Mouse (Mus musculus): Measurements from ENCODE around the gene Fam83f. TPM values are rescaled to one million over a fixed set of nuclear protein-coding genes. Genes with fewer than 3 reads are reported as not detected.

Gene Fam83f
- 0.01 TPM for polyA plus RNA-seq (2012; fragmentation: generic; extraction: Trizol)
- long read RNA-seq, experiment 1 = 0 reads
- long read RNA-seq, experiment 2, partial matches to known transcripts = 0 of 1 reads
- long read RNA-seq, experiment 2, other reads (novel, unspliced or antisense) = 0 of 1 reads

- Histone ChIP-seq H3K36me3 (ENCODE audit: control insufficient read depth, insufficient read depth) (no peaks in the 10 kb centered on the region), H3K79me3 (ENCODE audit: low read depth) (no peaks in the 10 kb centered on the region), H3ac (ENCODE audit: control insufficient read depth, insufficient read length, low read depth) (no peak within 1 kb of the TSS), H3K4me3 (ENCODE audit: insufficient read depth, poor library complexity, severe bottlenecking) (no peak within 1 kb of the TSS), H3K27me3 (ENCODE audit: control insufficient read depth, insufficient read depth, insufficient read length) (no peaks in the 10 kb centered on the region), H3K79me2 (ENCODE audit: control insufficient read depth, insufficient read depth) (no peaks in the 10 kb centered on the region)
- TF ChIP-seq CEBPB (IDR thresholded peaks at IDR 0.05; ENCODE audit: low read depth) = no peak
- TF ChIP-seq MAX (IDR thresholded peaks at IDR 0.05) = no peak
Measured at GRCm38 (mm10) chr15:80671295-80672252, at the start of gene Fam83f. TSS of gene Fam83f (plus strand) at chr15:80671847.

- peaks cover 49% of the 10 kb centered on the region for H3K27me3 ChIP-seq (ENCODE audit: control insufficient read depth, insufficient read depth, insufficient read length)
- H3K36me3 ChIP-seq (ENCODE audit: control insufficient read depth, insufficient read depth) = no peaks in the 10 kb centered on the region
- H3K79me3 ChIP-seq (ENCODE audit: low read depth) = no peaks in the 10 kb centered on the region
- H3K79me2 ChIP-seq (ENCODE audit: control insufficient read depth, insufficient read depth) = no peaks in the 10 kb centered on the region
- TF ChIP-seq MAX (IDR thresholded peaks at IDR 0.05) = no peak
- TF ChIP-seq FOSL1 (IDR thresholded peaks at IDR 0.05; ENCODE audit: insufficient read depth, low read length, poor library complexity, severe bottlenecking) = no peak
- TF ChIP-seq MYOD1 (IDR thresholded peaks at IDR 0.05; ENCODE audit: control insufficient read depth, insufficient read length, low read depth) = no peak
- TF ChIP-seq USF1 (IDR thresholded peaks at IDR 0.05; ENCODE audit: low read depth) = no peak
- TF ChIP-seq CEBPB (IDR thresholded peaks at IDR 0.05; ENCODE audit: low read depth) = no peak
- H3ac ChIP-seq (ENCODE audit: control insufficient read depth, insufficient read length, low read depth) = no peak overlapping the region
- no peak overlapping the region for H3K4me3 ChIP-seq (ENCODE audit: insufficient read depth, poor library complexity, severe bottlenecking)
Measured at GRCm38 (mm10) chr15:80623171-80623837, 48.3 kb upstream of the Fam83f start.

- H3K79me2 ChIP-seq (ENCODE audit: control insufficient read depth, insufficient read depth) = no peaks in the 10 kb centered on the region
- H3ac ChIP-seq (ENCODE audit: control insufficient read depth, insufficient read length, low read depth) = no peak overlapping the region
- no peaks in the 10 kb centered on the region for H3K36me3 ChIP-seq (ENCODE audit: control insufficient read depth, insufficient read depth)
- no peaks in the 10 kb centered on the region for H3K79me3 ChIP-seq (ENCODE audit: low read depth)
- H3K27me3 ChIP-seq (ENCODE audit: control insufficient read depth, insufficient read depth, insufficient read length) = peaks cover 25% of the 10 kb centered on the region
- no peak overlapping the region for H3K4me3 ChIP-seq (ENCODE audit: insufficient read depth, poor library complexity, severe bottlenecking)
- no peak for TF ChIP-seq MYOD1 (IDR thresholded peaks at IDR 0.05; ENCODE audit: control insufficient read depth, insufficient read length, low read depth)
- no peak for TF ChIP-seq CTCF (IDR thresholded peaks at IDR 0.05; ENCODE audit: control insufficient read depth, insufficient read depth, insufficient read length)
- TF ChIP-seq MAX (IDR thresholded peaks at IDR 0.05) = no peak
- TF ChIP-seq MYOG (IDR thresholded peaks at IDR 0.05; ENCODE audit: control insufficient read depth, extremely low read depth, insufficient read length) = no peak
- no peak for TF ChIP-seq FOSL1 (IDR thresholded peaks at IDR 0.05; ENCODE audit: insufficient read depth, low read length, poor library complexity, severe bottlenecking)
- no peak for TF ChIP-seq USF1 (IDR thresholded peaks at IDR 0.05; ENCODE audit: low read depth)
- TF ChIP-seq CEBPB (IDR thresholded peaks at IDR 0.05; ENCODE audit: low read depth) = no peak
Measured at GRCm38 (mm10) chr15:80626472-80626871, 45.2 kb upstream of the Fam83f start.

- H3ac ChIP-seq (ENCODE audit: control insufficient read depth, insufficient read length, low read depth) = no peak overlapping the region
- TF ChIP-seq MYOG (IDR thresholded peaks at IDR 0.05; ENCODE audit: control insufficient read depth, extremely low read depth, insufficient read length) = no peak
- TF ChIP-seq MAX (IDR thresholded peaks at IDR 0.05) = no peak
- TF ChIP-seq CEBPB (IDR thresholded peaks at IDR 0.05; ENCODE audit: low read depth) = no peak
- TF ChIP-seq MYOD1 (IDR thresholded peaks at IDR 0.05; ENCODE audit: control insufficient read depth, insufficient read length, low read depth) = no peak
- no peak for TF ChIP-seq CTCF (IDR thresholded peaks at IDR 0.05; ENCODE audit: control insufficient read depth, insufficient read depth, insufficient read length)
- no peaks in the 10 kb centered on the region for H3K79me3 ChIP-seq (ENCODE audit: low read depth)
- H3K4me3 ChIP-seq (ENCODE audit: insufficient read depth, poor library complexity, severe bottlenecking) = no peak overlapping the region
- H3K27me3 ChIP-seq (ENCODE audit: control insufficient read depth, insufficient read depth, insufficient read length) = peaks cover 6% of the 10 kb centered on the region
- no peaks in the 10 kb centered on the region for H3K36me3 ChIP-seq (ENCODE audit: control insufficient read depth, insufficient read depth)
- no peaks in the 10 kb centered on the region for H3K79me2 ChIP-seq (ENCODE audit: control insufficient read depth, insufficient read depth)
Measured at GRCm38 (mm10) chr15:80630147-80630546, 41.5 kb upstream of the Fam83f start.

- Histone ChIP-seq H3K79me2 (ENCODE audit: control insufficient read depth, insufficient read depth) (no peaks in the 10 kb centered on the region), H3K36me3 (ENCODE audit: control insufficient read depth, insufficient read depth) (no peaks in the 10 kb centered on the region), H3K4me3 (ENCODE audit: insufficient read depth, poor library complexity, severe bottlenecking) (no peak overlapping the region), H3K79me3 (ENCODE audit: low read depth) (no peaks in the 10 kb centered on the region), H3K27me3 (ENCODE audit: control insufficient read depth, insufficient read depth, insufficient read length) (peaks cover 2% of the 10 kb centered on the region), H3ac (ENCODE audit: control insufficient read depth, insufficient read length, low read depth) (no peak overlapping the region)
- TF ChIP-seq FOSL1 (IDR thresholded peaks at IDR 0.05; ENCODE audit: insufficient read depth, low read length, poor library complexity, severe bottlenecking) (no peak), MAX (IDR thresholded peaks at IDR 0.05) (no peak), CTCF (IDR thresholded peaks at IDR 0.05; ENCODE audit: control insufficient read depth, insufficient read depth, insufficient read length) (no peak), USF1 (IDR thresholded peaks at IDR 0.05; ENCODE audit: low read depth) (no peak), CEBPB (IDR thresholded peaks at IDR 0.05; ENCODE audit: low read depth) (no peak), MYOD1 (IDR thresholded peaks at IDR 0.05; ENCODE audit: control insufficient read depth, insufficient read length, low read depth) (no peak), MYOG (IDR thresholded peaks at IDR 0.05; ENCODE audit: control insufficient read depth, extremely low read depth, insufficient read length) (no peak)
Measured at GRCm38 (mm10) chr15:80630711-80631110, 40.9 kb upstream of the Fam83f start.
